Mouse (Mus musculus): ENCODE measurements around the gene Tmem50b.

DNA sequence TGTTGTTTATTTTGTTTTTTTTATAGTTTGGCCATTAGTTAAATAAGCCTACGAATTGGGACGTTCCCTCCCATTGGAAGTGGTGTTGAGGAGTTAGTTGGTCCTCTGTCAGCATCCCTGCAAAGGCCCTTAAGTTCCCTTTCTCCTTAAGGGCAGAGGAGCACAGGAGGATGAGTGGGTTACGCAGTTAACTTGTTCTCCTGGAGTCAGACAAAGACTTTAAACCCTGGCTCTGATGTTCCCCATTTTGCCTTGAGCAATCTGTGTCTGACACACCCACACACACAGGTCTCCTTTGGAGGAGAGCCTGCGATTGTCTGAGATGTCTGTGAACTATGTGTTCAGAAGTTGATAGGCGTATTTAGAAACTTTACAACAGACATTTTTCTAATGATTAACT, 49.6 kb downstream of the Tmem50b start:
- TF ChIP-seq CTCF (IDR thresholded peaks at IDR 0.05; ENCODE audit: borderline replicate concordance, control insufficient read depth, extremely low read depth, insufficient read depth, low read length, poor library complexity) = no peak
- TF ChIP-seq POLR2A (IDR thresholded peaks at IDR 0.05; ENCODE audit: control insufficient read depth, extremely low read depth, insufficient read depth, low read length, poor library complexity) = no peak
